Mouse (Mus musculus) hematopoietic multipotent progenitor cell, adult 10-12 weeks (in vitro differentiated cells): ENCODE data around the gene Uqcrh. TPM values are rescaled to one million over a fixed set of nuclear protein-coding genes. Genes with fewer than 3 reads are reported as not detected.

Experiments
- polyA plus RNA-seq: library from polyadenylated mRNA; stranded (reverse); fragments of >175 nt; gene quantifications from 2 replicates; pipeline ENCODE4 v1.2.3, GENCODE M21; 2012; ENCODE audit warnings: low replicate concordance

Gene Uqcrh
- 36.9 and 46.0 TPM in 2 replicates for polyA plus RNA-seq

DNA sequence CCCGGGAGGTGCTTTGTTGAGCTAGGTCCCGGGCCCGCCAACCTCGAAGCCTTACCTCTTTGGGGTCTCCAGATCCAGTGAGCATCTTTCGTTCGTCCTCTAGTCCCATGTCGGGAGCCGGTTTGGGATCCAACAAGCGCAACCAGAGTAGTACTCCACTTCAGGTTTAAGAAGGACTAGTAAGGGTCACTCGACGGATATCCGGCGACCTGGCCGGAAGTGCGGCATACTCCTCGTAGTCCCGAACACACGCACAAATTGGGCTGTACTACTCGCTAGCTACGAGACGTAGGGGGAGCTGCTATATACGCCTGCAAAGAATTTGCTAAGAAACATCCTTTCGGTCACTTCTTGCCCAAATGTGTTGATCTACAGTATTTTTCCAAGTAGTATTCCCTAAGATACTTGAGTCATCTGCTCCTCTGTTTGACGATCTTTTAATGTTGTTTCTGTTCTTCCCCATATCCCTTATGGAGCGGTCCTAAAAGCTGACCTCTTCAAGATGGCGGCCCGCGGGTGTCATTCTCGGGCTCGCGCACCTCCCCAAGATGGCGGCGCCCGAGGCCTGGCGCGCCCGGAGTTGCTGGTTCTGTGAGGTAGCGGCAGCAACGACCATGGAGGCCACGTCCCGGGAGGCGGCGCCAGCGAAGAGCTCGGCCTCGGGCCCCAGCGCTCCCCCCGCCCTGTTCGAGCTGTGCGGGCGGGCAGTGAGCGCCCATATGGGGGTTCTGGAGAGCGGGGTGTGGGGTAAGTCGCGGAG lies at the start of gene Uqcrh, which contains the start of gene Lrrc41:
TSS of gene Uqcrh (minus strand) at position 211 of the 760 bp plus-strand sequence.
TSS of gene Lrrc41 (plus strand) at position 409 of the 760 bp plus-strand sequence.

DNA sequence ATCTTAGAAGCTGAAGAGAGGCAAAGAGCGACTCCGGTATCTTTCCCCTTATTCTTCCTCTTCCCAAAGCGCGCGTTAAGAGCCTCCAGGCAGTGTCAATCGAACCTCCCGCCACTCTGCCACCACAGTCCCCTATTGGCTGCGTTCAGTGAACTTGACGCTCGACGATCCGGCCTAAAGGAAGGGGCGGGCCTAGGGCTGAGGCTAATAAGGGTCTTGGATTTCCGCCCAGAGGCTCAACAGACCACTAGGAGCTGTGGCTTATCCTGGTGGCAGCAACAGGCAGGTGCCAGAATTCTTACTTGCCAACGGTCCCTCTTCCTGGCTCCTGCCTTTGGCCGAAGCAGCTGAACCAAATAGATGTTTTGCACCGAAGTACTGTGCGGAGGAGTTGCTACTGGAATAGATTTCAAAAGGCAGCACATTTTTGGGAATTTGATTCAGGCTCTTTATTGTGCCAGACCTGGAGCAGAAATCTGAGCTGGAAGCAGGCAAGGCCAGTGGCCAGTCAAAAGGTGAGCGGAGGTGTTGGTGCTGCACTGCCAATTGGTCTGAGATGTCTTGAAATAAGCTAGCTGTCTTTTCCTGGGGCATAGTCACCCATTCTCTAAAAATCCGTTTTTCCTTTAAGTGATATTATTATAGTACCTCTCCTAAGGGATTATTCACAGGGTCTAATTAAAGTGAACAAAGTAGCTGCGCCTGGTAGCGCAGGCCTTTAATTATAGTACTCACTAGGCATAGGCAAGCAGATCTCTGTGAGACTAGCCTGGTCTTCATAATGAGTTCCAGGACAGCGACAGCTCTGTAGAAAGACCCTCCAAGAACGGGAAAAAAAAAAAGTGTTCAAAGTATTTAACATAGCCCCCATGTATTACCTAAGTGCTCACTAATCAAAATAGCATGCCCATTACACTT lies 49.0 kb upstream of the Uqcrh start, which contains the start of the genes Rad54l and Pomgnt1:
TSS of gene Rad54l (minus strand) at position 89 of the 918 bp plus-strand sequence.
TSS of gene Pomgnt1 (plus strand) at position 239 of the 918 bp plus-strand sequence.

DNA sequence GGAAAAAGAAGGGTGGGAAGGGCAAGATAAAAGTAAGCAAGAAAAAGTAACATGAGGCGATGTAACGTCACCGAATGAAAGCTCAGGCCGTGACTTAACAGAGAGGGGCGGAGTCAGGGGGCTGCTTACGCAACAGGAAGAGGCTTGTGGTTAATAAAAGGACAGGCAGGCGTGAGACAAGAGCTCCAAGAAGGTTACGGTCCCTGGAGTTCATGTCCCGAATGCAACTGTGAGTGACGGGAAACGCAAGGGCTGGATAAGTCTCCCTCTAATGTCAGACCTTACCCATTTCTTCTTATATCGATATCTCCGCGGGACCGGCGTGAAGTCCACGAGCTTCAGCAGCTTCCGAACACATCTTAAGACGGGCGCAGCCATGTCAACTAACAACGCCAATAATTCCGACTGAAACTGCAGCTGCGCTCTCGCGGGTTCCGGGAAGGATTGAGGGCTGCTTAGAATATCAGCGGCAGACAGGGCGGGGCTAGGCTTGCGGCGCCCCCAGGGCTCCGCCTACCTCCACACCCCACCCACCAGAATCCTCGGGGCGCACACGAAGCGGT lies 21.4 kb downstream of the Uqcrh start, which contains the start of gene Nsun4:
TSS of gene Nsun4 (minus strand) at position 478 of the 563 bp plus-strand sequence.

DNA sequence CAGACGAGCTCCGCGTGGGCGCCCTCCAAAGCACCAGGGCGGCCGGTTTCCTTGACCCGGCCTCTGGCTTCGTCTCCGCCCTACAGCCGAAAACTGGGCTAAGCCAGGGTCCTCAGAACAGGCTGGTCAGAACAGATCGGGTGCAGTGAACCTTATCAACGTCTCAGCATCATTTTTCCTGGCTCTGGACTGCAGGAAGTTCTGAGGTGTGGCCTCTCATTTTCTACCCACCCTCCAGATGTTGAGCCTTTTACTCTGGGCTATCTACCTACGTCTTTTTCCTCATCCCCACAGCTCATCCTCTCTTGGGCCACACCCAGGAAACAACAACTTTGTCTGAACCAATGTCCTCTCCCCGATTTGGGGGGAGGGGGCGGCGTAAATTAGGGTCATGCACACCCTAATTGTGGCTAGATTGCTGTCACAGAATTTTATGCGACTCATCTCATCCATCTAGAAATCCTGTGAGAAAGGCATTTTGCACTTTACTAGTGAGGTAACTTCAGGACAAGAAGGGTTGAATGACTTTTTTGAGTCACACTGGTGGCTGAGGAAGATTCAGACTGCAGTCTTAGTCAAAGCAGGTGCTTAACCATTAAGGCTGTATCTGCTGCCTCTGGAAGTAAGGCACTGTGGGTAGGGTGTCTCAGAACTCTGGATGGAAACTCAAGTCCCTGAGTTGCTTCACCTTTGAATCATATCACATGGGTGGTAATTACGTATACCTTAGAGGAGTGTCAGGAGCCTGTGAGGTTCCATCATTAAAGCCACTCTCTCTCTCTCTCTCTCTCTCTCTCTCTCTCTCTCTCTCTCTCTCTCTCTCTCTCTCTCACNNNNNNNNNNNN lies 56.7 kb downstream of the Uqcrh start, which contains the start of gene Faah:
TSS of gene Faah (minus strand) at position 25 of the 845 bp plus-strand sequence.

Other genes with a start within 250 kb of the Uqcrh start
- gene Mob3c, start 247.0 kb downstream of the Uqcrh start, polyA plus RNA-seq = 15.2 and 42.6 TPM in 2 replicates
- 37.9 and 53.2 TPM in 2 replicates for gene Mknk1, start 235.9 kb downstream of the Uqcrh start, polyA plus RNA-seq
- gene Kncn, start 190.7 kb downstream of the Uqcrh start, polyA plus RNA-seq = not detected in 2 replicates
- gene 6430628N08Rik, start 184.4 kb downstream of the Uqcrh start, polyA plus RNA-seq = not detected in 2 replicates
- 0.04 TPM in 1 of 2 replicates, not detected in the other for gene Dmbx1, start 135.1 kb downstream of the Uqcrh start, polyA plus RNA-seq
- 38.6 and 41.0 TPM in 2 replicates for gene Faah, start 57.1 kb downstream of the Uqcrh start, polyA plus RNA-seq
- gene Nsun4, start 21.2 kb downstream of the Uqcrh start, polyA plus RNA-seq = 0.69 and 1.3 TPM in 2 replicates
- 14.2 and 26.6 TPM in 2 replicates for gene Lrrc41, start 198 bp upstream of the Uqcrh start, polyA plus RNA-seq
- gene Rad54l, start 48.6 kb upstream of the Uqcrh start, polyA plus RNA-seq = 0.15 and 0.76 TPM in 2 replicates
- 6.5 and 11.3 TPM in 2 replicates for gene Pomgnt1, start 48.8 kb upstream of the Uqcrh start, polyA plus RNA-seq
- gene Lurap1, start 76.3 kb upstream of the Uqcrh start, polyA plus RNA-seq = 1.2 and 3.1 TPM in 2 replicates
- gene Tspan1, start 92.5 kb upstream of the Uqcrh start, polyA plus RNA-seq = not detected in 2 replicates
- not detected in 2 replicates for gene 1700042G07Rik, start 98.3 kb upstream of the Uqcrh start, polyA plus RNA-seq
- not detected in 2 replicates for gene Gm49337, start 98.3 kb upstream of the Uqcrh start, polyA plus RNA-seq
- gene Pik3r3, start 146.5 kb upstream of the Uqcrh start, polyA plus RNA-seq = 2.2 and 4.4 TPM in 2 replicates